Mouse (Mus musculus) T-helper 17 cell (primary cell): ENCODE data around the gene Sclt1.

ENCODE experiments used
- in situ Hi-C, 2 experiments: fragments of 300-600 bp; cut with MboI, MseI; formaldehyde crosslinking; loops; 1 replicate in 1 of 2; 2 replicates in 1 of 2; pipeline ENCODE4 v1.15.1; 2025; ENCODE audit warnings: high pct_unique_total_duplicates in 2 of 2

The Sclt1 gene

GRCm38 (mm10) chr3:41607467-41607866 is 134.8 kb downstream of the Sclt1 start:
- in situ Hi-C loops, result no loop called here

GRCm38 (mm10) chr3:41607050-41607449 is 135.3 kb downstream of the Sclt1 start:
- in situ Hi-C loops, result no loop called here

- in situ Hi-C loops, result no loop called here
Measured at GRCm38 (mm10) chr3:41606330-41606664, 136.0 kb downstream of the Sclt1 start.

DNA sequence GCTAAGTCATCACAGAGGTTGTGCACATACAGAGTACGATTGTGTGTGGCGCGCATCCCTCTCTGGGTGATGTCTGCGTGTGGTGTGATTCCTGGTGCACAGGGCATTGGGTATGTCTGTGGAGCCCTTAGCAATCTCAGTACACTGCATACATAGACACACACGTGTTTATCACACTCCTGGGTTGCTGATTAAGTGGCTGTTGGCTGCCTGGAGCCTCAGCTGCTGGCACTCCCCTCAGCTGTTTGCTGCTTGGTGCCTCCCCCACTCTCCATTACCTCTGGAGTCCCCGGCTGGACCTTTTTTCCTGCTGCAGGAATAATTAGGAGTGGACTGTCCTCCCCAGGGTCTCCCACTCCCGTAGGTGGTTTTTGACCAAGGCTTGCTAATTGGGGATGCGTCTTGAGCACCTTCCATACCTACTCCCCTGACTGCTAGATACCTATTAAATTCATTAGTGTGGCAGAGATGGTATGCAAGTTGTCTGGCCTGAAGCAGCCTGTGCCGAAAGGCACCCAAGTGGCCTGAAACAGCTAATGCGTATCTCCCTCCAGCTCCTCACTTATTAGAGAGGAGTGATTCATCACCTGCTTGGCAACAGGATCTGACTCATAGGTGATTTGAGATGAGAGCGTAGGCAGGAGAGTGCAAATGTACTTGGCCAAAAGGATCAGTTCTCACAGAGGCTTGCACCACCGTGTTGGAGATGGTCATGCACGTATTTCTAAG is 136.5 kb downstream of the Sclt1 start:
- in situ Hi-C loops, result no loop called here

GRCm38 (mm10) chr3:41604629-41605321 is 137.5 kb downstream of the Sclt1 start:
- in situ Hi-C loops, result no loop called here

- in situ Hi-C loops, result no loop called here
Measured at GRCm38 (mm10) chr3:41603470-41604019, 138.8 kb downstream of the Sclt1 start.

- in situ Hi-C loops, result no loop called here
Measured at GRCm38 (mm10) chr3:41602933-41603332, 139.4 kb downstream of the Sclt1 start.

- in situ Hi-C loops, result no loop called here
Measured at GRCm38 (mm10) chr3:41601226-41602020, 140.9 kb downstream of the Sclt1 start.

DNA sequence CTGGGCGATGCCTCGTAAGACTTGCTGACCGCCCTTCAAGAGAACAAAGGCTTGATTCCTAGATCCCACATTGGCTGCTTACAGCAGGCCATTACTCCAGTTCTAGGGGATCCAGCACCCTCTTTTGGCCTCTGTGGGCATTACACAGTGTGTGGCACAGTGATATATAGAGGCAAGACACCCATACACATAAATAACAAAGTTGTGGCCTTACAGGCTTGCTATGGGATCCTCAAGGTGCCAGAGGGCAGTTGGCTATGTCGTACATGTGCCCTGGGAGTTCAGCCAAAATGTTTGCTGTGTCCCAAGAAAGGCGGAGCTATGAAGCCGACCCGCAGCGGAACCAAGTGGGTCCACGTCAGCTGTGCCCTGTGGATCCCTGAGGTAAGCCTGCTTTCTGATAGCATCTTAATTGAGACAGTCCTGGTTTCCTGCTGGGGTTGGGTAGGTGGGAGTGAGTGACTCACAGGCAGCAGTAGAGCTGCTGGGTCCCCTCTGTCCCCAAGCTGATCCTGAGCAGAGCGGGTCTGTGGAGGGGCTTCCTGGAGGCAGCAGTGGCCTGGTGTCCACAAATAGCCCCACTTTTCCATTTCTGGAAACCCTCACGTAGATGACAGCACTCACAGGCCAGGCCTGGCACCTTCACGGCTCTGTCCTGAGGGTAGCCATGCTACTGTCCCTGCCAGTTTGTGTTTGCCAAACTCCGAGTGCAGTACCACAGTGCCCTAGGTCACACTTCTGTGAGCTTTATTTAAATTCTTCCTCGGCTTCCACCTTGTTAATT is 142.3 kb downstream of the Sclt1 start:
- in situ Hi-C loops, result no loop called here

DNA sequence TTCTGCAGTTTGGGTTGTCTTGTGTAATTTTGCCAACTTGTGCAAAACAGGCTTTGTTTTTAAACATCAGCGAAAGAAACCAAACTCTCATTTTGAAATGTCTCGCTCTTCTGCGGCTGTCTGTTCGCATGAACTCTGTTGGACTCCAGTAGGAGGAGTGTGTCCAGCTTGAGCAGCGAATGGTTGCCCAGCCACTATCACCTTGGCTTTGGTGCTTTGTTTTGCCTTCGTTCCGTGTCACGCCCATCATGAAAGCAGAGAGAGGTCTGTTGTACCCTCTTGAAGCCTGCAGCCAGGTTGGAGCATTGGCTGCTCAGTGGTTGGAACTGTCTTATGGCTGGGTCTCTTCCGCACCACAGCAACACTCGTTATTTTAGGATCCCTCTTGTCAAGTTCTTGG is 143.1 kb downstream of the Sclt1 start:
- in situ Hi-C loops, result no loop called here

- in situ Hi-C loops, result no loop called here
Measured at GRCm38 (mm10) chr3:41598412-41598811, 143.9 kb downstream of the Sclt1 start.

DNA sequence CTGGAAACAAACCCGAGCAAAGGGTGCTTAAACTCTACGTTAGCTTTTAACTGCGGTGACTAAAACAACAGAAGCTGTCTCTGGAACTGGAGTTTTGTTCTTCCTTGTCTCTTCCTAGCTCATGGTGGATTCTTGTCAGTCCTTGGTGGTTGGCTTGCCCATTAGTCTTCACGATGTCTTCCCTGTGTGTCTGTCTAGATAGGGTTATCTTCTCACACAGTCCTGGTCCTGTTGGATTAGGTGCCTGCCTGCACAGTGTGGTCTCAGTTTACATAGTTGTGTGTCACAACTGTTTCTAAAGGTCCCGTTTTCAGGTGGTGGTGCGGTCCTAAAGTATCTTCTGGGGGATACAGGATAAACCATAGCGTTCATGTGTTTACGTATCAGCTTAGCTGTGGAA is 145.3 kb downstream of the Sclt1 start:
- in situ Hi-C loops, result no loop called here

GRCm38 (mm10) chr3:41595010-41595409 is 147.3 kb downstream of the Sclt1 start:
- in situ Hi-C loops, result no loop called here

GRCm38 (mm10) chr3:41594097-41594879 is 148.0 kb downstream of the Sclt1 start:
- in situ Hi-C loops, result no loop called here

DNA sequence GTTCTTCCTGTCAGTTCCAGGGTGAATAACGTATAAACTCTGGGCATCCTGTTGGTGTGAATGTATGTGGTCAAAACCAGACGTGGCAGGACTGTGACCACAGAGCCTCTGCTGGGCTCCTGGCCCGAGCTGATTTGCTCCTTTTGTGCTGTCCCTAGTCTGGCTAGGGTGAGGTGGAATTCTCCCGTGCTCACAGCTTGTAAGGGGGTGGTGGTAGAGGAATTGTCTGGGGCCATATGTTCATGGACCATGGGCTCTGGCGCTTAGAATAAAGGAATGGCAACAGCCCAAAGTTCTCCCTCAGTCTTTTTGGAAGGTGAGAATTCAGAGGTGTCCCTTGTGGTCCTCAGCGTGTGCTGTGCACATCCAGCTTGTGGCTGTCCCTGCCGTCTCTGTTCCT is 149.5 kb downstream of the Sclt1 start:
- in situ Hi-C loops, result no loop called here

DNA sequence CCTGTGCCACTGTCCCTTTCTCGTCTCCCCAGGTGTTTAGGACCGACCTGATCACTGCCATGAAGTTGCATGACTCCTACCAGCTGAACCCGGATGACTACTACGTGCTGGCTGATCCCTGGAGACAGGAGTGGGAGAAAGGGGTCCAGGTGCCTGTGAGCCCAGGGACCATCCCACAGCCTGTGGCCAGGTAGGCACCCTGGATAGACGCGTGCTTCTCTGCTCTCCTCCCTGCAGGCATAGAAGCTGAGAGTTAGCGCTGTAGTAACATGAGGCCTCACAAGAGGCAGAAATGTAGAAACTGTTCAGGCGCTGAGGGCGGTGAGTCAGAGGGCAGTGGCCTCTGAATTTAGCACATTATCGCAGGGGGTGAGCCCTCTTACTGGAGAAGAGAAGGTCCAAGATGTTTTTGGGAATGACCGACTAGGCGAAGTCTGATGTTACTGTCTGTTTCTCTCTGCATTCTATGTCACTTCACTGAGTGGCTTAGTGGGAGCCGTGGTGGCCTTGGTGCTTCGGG is 150.6 kb downstream of the Sclt1 start:
- in situ Hi-C loops, result no loop called here

GRCm38 (mm10) chr3:41590695-41591559 is 151.4 kb downstream of the Sclt1 start:
- in situ Hi-C loops, result no loop called here

DNA sequence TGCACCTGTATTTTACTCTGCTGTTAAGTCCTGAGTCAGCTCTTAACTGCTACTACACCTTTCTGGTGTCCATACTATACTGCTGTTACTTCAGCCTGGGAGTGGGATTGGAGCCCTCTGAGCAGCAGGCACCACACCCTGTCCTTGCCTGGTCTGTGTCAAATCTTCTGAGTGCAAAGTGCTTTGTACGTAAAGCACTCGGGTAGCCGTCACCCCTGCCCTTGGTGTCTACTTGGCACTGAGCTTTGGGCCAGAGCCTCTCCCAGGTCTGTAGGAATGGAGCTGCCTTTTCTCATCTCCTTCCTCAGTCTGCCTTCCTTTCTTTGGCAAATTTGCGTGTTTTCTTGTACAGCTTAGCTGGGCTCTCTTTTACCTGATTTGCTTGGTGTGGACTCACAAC is 152.3 kb downstream of the Sclt1 start:
- in situ Hi-C loops, result no loop called here

GRCm38 (mm10) chr3:41589246-41589914 is 152.9 kb downstream of the Sclt1 start:
- in situ Hi-C loops, result no loop called here
